Mouse (Mus musculus) CD4-positive, CD25-positive, alpha-beta regulatory T cell, adult 2 months (primary cell): ENCODE measurements at regions not wholly inside any gene's neighbourhood (a gene's known extent, or its start where the extent isn't known, plus 50 kb on each side); places are given as distances from the start of the nearest gene placed in this dataset.

Experiments
- DNase-seq: peaks from one replicate; pipeline ENCODE4 v3.0.0-alpha.2; 2012; ENCODE audit warnings: low read depth, low spot score

- no peak for DNase-seq
Measured at GRCm38 (mm10) chr9:69814432-69814831, 53.7 kb upstream of the Foxb1 start.

- no peak for DNase-seq
Measured at GRCm38 (mm10) chr9:69823179-69823966, 62.6 kb upstream of the Foxb1 start.

DNA sequence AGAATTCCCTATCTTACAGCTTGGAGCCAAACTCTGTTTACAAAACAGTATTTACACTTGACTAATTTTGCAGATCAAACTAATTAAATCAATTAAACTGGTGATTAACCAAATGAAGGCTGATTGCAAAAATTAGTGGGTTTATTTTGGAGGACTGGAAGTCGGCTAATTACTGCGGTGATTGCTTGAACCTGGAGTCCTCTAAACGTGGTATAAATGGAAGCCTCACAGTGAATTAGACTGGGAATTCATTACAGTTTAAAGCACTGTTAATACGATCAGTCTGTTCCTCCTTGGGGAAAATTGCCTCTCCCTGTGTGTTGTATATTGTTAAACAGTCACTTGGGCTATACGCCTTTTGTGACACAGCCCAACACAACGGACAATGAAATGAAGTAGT is 67.7 kb upstream of the Foxb1 start:
- no peak for DNase-seq

- no peak for DNase-seq
Measured at GRCm38 (mm10) chr9:69835396-69835795, 74.7 kb upstream of the Foxb1 start.

- DNase-seq = no peak
Measured at GRCm38 (mm10) chr9:69839198-69839597, 78.5 kb upstream of the Foxb1 start.

DNA sequence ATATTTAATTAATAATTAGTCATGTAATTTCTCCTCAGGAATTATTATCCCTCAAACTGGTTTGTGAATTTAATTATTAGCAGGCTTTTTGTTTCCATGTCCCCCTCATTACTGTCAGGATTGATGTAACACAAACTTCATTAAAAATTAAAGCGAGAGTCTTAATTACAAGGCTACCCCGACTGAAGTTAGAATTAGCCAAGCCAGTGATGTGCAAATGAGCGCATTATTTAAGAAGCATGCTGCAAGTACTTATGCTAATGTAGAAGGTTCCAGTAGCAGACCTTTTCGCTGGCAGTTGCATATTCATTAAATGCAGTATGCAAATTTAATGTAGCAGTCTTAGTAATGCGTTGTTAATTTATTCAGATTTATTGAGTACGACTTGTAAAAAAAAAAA is 84.0 kb upstream of the Foxb1 start:
- DNase-seq = no peak

GRCm38 (mm10) chr9:69845210-69845609 is 84.5 kb upstream of the Foxb1 start:
- DNase-seq = no peak

DNA sequence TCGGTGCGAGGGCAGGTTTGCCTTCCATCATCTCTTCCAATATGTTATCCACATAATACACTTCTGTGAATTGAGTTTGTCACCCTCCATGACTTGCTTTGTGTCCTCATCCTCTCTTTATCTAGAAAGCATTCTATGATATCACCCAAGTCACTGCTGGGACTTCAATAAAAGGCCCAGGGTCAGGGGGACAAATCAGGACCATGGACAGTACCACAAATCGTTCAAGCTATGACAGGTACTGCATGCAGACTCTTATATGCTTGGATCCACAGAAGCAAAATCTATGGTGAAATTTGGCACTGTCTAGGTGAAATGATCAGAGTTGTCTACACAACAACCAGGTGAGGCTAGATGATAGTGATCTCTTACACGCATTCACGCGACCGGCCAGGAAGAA is 95.9 kb upstream of the Foxb1 start:
- peak; percentile 7 for DNase-seq

- DNase-seq = no peak
Measured at GRCm38 (mm10) chr9:69858619-69859018, 97.9 kb upstream of the Foxb1 start.

DNA sequence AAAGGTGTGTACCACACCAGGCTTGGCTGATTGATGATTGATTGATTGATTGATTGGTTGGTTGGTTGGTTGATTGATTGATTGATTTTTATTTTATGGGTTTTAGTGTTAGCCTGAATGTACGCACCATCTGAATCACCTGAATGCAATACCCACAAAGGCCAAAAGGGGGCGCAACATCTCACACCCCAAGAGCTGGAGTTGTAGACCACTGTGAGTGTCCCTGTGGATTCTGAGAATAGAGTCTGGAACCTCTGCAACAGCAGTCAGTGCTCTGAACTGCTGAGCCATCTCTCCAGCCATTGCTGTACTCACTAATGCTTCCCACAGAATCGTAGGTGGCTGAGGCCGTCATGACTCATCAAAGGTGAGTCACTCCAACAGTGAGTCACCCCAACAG is 109.4 kb upstream of the Foxb1 start:
- DNase-seq = peak; percentile 34

GRCm38 (mm10) chr9:69886351-69886750 is 102.9 kb upstream of the Bnip2 start:
- DNase-seq = no peak

DNA sequence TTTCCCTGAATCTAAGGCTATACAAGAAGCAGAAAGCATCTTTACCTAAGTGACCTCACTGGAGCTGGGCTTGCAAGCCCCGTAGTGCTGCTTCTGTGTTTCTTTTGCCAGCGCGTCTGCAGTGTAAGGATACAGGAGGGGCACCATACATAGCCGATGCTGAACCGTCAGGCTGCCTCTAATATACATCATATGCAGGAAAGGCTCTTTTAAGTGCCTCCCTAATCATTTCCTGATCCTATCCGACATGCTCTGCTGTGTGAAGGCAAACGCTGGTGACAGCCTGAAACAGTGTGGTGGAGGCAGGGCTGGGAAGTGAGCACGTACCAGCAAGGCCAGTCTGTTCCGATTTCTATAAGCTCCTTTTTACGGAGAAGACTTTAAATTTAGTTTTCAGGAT is 91.2 kb upstream of the Bnip2 start:
- no peak for DNase-seq

DNA sequence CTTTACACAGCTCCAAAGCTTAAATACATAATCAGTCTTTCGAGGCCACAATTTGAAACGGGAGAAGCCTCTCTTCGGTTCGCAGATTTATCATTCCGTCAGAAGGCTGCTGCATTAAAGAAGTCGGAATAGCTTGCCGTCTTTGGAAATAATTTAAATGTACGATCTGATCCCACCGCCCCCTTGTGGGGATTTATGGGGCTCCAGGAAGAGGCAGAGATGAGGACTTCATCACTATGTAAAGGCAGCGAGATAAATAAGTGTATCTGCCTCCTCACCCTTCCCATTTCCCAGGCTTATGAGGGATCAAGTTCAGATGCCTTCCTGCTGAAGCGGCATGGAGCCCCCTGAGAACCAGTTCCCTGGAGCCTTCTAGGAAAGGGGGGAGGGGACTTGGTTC is 89.9 kb upstream of the Bnip2 start:
- DNase-seq = no peak

GRCm38 (mm10) chr9:69900871-69901270 is 88.4 kb upstream of the Bnip2 start:
- no peak for DNase-seq

DNA sequence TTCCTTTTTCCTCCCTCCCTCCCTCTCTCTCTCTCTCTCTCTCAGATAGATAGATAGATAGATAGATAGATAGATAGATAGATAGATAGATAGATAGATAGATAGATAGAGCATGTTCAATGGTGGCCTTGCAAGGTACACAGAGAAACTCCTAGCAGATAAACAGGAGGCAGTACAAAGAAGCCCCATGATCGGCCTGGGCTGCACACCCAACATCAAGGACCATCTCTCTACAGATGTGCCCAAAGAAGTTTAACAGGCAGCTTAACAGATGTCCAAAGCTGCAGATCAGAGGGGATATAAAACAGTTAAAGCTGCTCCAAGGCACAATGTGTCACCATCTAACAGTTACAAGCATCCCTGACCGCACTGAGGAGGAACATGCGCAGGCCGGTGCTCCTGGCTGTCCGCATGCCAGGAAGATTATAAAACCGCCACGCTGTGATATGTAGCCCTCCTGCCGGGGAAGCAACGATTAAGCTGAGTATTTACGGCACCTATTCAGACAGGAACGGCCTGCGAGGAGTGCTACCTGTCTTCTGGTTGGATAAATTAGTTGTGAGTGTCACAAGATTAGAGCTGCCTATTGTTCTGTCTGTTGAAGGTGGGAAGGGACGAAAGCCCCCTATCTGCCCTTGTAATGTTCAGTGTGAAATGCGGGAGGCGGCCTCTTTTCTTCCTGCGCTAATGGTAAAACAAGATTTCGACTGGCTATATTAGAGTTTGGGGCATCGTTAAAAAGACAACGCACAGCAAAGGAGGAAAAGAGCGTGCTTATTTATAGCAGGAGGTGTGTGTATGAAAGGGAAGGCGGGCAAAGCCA is 81.9 kb upstream of the Bnip2 start:
- no peak for DNase-seq

- DNase-seq = no peak
Measured at GRCm38 (mm10) chr9:69910621-69911020, 78.6 kb upstream of the Bnip2 start.

DNA sequence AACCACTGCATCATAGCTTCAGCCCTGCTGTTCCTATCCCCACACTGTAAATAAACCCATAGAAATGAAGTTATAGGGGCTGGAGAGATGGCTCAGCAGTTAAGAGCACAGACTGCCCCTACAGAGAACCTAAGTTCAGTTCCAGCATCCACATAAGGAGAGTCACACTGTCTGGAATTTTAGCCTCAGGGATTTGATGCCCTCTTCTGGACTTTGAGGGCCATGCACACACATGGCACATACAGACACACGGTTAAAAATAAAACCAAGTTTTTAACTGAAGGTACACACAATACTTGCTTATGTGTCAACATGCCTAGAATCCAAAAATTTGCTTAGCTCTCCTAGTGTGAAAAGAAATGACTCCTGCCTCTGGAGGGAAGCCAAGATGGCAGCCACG is 61.1 kb upstream of the Bnip2 start:
- DNase-seq = no peak

DNA sequence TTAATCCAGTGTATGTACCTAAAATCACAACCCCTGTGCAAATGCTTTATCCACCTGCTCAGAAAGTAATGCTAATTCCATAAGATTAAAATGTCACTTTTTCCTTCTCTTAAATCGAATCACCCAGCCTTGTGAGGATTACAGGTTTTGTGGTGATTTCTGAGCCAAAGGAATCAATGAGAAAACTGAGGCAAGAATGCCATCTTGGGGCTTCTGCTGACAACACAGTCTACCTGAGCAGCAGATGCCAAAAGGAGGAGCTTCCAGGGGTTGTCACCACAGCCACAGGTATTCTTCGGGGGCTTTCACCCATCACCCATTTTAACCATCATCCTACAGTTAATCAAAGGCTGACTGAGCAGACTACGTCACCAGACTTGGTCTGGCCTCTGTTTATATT is 51.4 kb upstream of the Bnip2 start:
- no peak for DNase-seq
